20 mouse cellular contexts compared by ENCODE assay signal in the genomic region with DNA sequence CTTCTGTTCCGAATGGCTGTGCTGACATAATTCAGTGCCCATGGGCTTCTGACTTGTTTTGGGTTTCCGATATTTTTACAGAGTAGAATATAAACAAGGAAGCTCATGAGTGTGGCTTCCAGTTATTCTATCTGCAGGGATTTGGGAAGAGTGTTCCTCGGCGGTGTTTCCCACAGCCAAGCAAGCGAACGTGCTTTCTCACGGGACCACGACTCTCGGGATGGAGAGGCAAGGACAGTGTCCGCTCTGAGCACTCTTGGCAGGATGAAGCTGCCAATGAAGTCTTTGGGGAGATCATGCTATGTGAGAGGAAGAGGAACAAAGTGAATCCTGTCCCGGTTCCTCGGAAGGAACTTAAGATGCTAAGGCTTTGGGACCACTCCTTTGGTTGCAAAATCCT.
DNase-seq lines count a peak whose midpoint lies in the region; ATAC-seq and TF ChIP-seq lines count a peak whose summit lies in the region.
"Had no signal": no experiment of that assay in that cellular context is flagged by ENCODE, and none has a peak within 500 bp of the region (broad histone marks: within the 10 kb centered on the region; RNA-seq: fewer than 3 reads in every experiment).

No protein-coding gene starts in this region.

- H3K27me3 ChIP-seq in kidney, postnatal 0 days (ENCODE audit: insufficient read depth, low read length): no peaks in the 10 kb centered on the region
- H3K27me3 ChIP-seq in intestine, postnatal 0 days (replicated peaks; ENCODE audit: control insufficient read depth, insufficient read depth, low read length): no peaks in the 10 kb centered on the region
- H3K27me3 ChIP-seq: megakaryocyte, embryonic 14.5 days; neural tube, embryonic 13.5 days had no signal

- no peaks in the 10 kb centered on the region for H3K36me3 ChIP-seq in kidney, postnatal 0 days (ENCODE audit: insufficient read depth, low read length)
- no peaks in the 10 kb centered on the region for H3K36me3 ChIP-seq in intestine, postnatal 0 days (ENCODE audit: control insufficient read depth, insufficient read depth)
- H3K36me3 ChIP-seq: G1E; neural tube, embryonic 13.5 days had no signal

- H3K27ac ChIP-seq in gastrocnemius, adult 2 months: peak overlapping the region; percentile 53
- H3K27ac ChIP-seq in kidney, postnatal 0 days: 0 out of 2 replicates have a peak overlapping the region, but pooled peaks have one; percentile 5
- no peak overlapping the region for H3K27ac ChIP-seq in intestine, postnatal 0 days (ENCODE audit: low read depth, low read length)
- H3K27ac ChIP-seq: hindbrain, postnatal 0 days; neural tube, embryonic 13.5 days had no signal

- H3K4me2 ChIP-seq in kidney, postnatal 0 days (ENCODE audit: low read length): no peak overlapping the region
- no peak overlapping the region for H3K4me2 ChIP-seq in intestine, postnatal 0 days (replicated peaks; ENCODE audit: low read depth)
- H3K4me2 ChIP-seq: liver, embryonic 11.5 days; neural tube, embryonic 13.5 days had no signal

- ATAC-seq in kidney, postnatal 0 days (replicated peaks; ENCODE audit: low FRiP score, low read depth): no peak
- ATAC-seq in intestine, postnatal 0 days: no peak
- ATAC-seq: activated CD4-positive, CD25-positive, alpha-beta regulatory T cell, adult 4 months; hindbrain, postnatal 0 days had no signal

- H3K4me1 ChIP-seq in kidney, postnatal 0 days (replicated peaks; ENCODE audit: insufficient read depth, low read length): no peaks in the 10 kb centered on the region
- no peaks in the 10 kb centered on the region for H3K4me1 ChIP-seq in intestine, postnatal 0 days (replicated peaks; ENCODE audit: control insufficient read depth, insufficient read depth, low read length)
- H3K4me1 ChIP-seq: megakaryocyte, embryonic 14.5 days; neural tube, embryonic 13.5 days had no signal

- H3K9ac ChIP-seq in kidney, postnatal 0 days (ENCODE audit: low read depth, low read length): no peak overlapping the region
- H3K9ac ChIP-seq in intestine, postnatal 0 days (ENCODE audit: low read depth, low read length): no peak overlapping the region
- H3K9ac ChIP-seq: neural tube, embryonic 13.5 days had no signal

- H3K4me3 ChIP-seq in gastrocnemius, adult 2 months: no peak overlapping the region
- no peak overlapping the region for H3K4me3 ChIP-seq in kidney, postnatal 0 days (replicated peaks; ENCODE audit: low read depth, low read length)
- no peak overlapping the region for H3K4me3 ChIP-seq in intestine, postnatal 0 days (ENCODE audit: low read depth, low read length)
- H3K4me3 ChIP-seq: megakaryocyte, embryonic 14.5 days; neural tube, embryonic 13.5 days had no signal

- DNase-seq in gastrocnemius, adult 2 months: peak; percentile 46
- no peak for DNase-seq in gastrocnemius, postnatal 10 days
- DNase-seq in kidney, postnatal 0 days (ENCODE audit: low spot score): no peak
- no peak for DNase-seq in kidney, adult 11 months
- DNase-seq in heart, adult 9 months (ENCODE audit: low spot score in 2 of 2): peak; percentile 30 to 64
- peak; percentile 23 for DNase-seq in skeletal muscle tissue, adult 2 months (ENCODE audit: low read depth, low spot score)
- DNase-seq: adrenal gland, postnatal 14 days; cerebellum, adult 11-12 months; cerebellum, postnatal 25 days; kidney, adult 18-20 months; midbrain, embryonic 14.5 days; right cerebral cortex, adult 18-20 months; thymus, postnatal 14 days had no signal

- TF ChIP-seq CTCF in gastrocnemius, adult 2 months (IDR thresholded peaks at IDR 0.05): no peak
- TF ChIP-seq CTCF in kidney, postnatal 0 days (IDR thresholded peaks at IDR 0.05; ENCODE audit: low read depth): no peak
- TF ChIP-seq CTCF in intestine, postnatal 0 days (IDR thresholded peaks at IDR 0.05; ENCODE audit: low read depth): no peak

- H3K9me3 ChIP-seq in kidney, postnatal 0 days (replicated peaks; ENCODE audit: low read length): no peaks in the 10 kb centered on the region
- H3K9me3 ChIP-seq in intestine, postnatal 0 days (ENCODE audit: control insufficient read depth): no peaks in the 10 kb centered on the region
- H3K9me3 ChIP-seq: megakaryocyte, embryonic 14.5 days; neural tube, embryonic 13.5 days had no signal

- WGBS in kidney, postnatal 0 days: 73% methylated on average over 12 of the region's 12 CpGs
- 77% methylated on average over 12 of the region's 12 CpGs for WGBS in intestine, postnatal 0 days

- intact Hi-C loops in gastrocnemius, adult 2 months (cut with DNase I): no loop called here

Comparison
In these comparisons a context has a peak if more than half of its experiments do, and no peak if none do; other contexts are left out.
1. DNase-seq: peak in gastrocnemius, adult 2 months (single experiment), heart, adult 9 months (2 of 2) and skeletal muscle tissue, adult 2 months (single experiment); none in gastrocnemius, postnatal 10 days (single experiment), kidney, postnatal 0 days (single experiment) and kidney, adult 11 months (single experiment).